Mouse (Mus musculus): Measurements from ENCODE around the gene Hcn4. TPM values are rescaled to one million over a fixed set of nuclear protein-coding genes. Genes with fewer than 3 reads are reported as not detected.

Gene Hcn4
- polyA plus RNA-seq, 1 experiment from 2014 or later, result 1.3 TPM

GRCm38 (mm10) chr9:58891840-58892640 lies 68.8 kb downstream of the Hcn4 start:
- no peak overlapping the region for H3K9ac ChIP-seq (ENCODE audit: low read length)
- ATAC-seq (ENCODE audit: low FRiP score) (no peak), DNase-seq (ENCODE audit: low spot score, missing footprints) (peak; percentile 57)
- no peaks in the 10 kb centered on the region for H3K27me3 ChIP-seq (ENCODE audit: control insufficient read depth, insufficient read depth, low read length)
- no peaks in the 10 kb centered on the region for H3K4me1 ChIP-seq (ENCODE audit: control insufficient read depth, insufficient read depth, low read length)
- WGBS, result 96% methylated on average over 6 of the region's 6 CpGs
- H3K9me3 ChIP-seq (ENCODE audit: control insufficient read depth, low read length), result no peaks in the 10 kb centered on the region
- no peak overlapping the region for H3K4me3 ChIP-seq (ENCODE audit: low read depth, low read length)
- H3K4me2 ChIP-seq, result no peak overlapping the region
- peaks cover 18% of the 10 kb centered on the region for H3K36me3 ChIP-seq (ENCODE audit: control insufficient read depth, insufficient read depth, low read length)
- H3K27ac ChIP-seq (ENCODE audit: low read depth, low read length), result no peak overlapping the region

- no peak overlapping the region for H3K27ac ChIP-seq (ENCODE audit: low read depth, low read length)
- ATAC-seq (ENCODE audit: low FRiP score), result no peak
- H3K4me1 ChIP-seq (ENCODE audit: control insufficient read depth, insufficient read depth, low read length), result no peaks in the 10 kb centered on the region
- H3K27me3 ChIP-seq (ENCODE audit: control insufficient read depth, insufficient read depth, low read length), result no peaks in the 10 kb centered on the region
- no peaks in the 10 kb centered on the region for H3K36me3 ChIP-seq (ENCODE audit: control insufficient read depth, insufficient read depth, low read length)
- H3K9ac ChIP-seq (ENCODE audit: low read length), result no peak overlapping the region
- no peak overlapping the region for H3K4me3 ChIP-seq (ENCODE audit: low read depth, low read length)
- DNase-seq (ENCODE audit: low spot score, missing footprints), result no peak
- no peak overlapping the region for H3K4me2 ChIP-seq
- no peaks in the 10 kb centered on the region for H3K9me3 ChIP-seq (ENCODE audit: control insufficient read depth, low read length)
These were observed 76.4 kb downstream of the Hcn4 start for GRCm38 (mm10) chr9:58899602-58900001.

- DNase-seq (ENCODE audit: low spot score, missing footprints) (peak; percentile 95), ATAC-seq (ENCODE audit: low FRiP score) (no peak)
- Histone ChIP-seq H3K36me3 (ENCODE audit: control insufficient read depth, insufficient read depth, low read length) (no peaks in the 10 kb centered on the region), H3K27ac (ENCODE audit: low read depth, low read length) (no peak overlapping the region), H3K27me3 (ENCODE audit: control insufficient read depth, insufficient read depth, low read length) (no peaks in the 10 kb centered on the region), H3K4me1 (ENCODE audit: control insufficient read depth, insufficient read depth, low read length) (no peaks in the 10 kb centered on the region), H3K9ac (ENCODE audit: low read length) (no peak overlapping the region), H3K9me3 (ENCODE audit: control insufficient read depth, low read length) (no peaks in the 10 kb centered on the region), H3K4me3 (ENCODE audit: low read depth, low read length) (no peak overlapping the region), H3K4me2 (no peak overlapping the region)
- 67% methylated on average over 6 of the region's 6 CpGs for WGBS
These were observed 79.8 kb downstream of the Hcn4 start for GRCm38 (mm10) chr9:58902869-58903585.

Other genes starting within 250 kb of the Hcn4 start
- 60.7 and 66.1 TPM in 2 replicates for gene Nptn, start 241.2 kb upstream of the Hcn4 start, polyA plus RNA-seq (2014; fragmentation: Nextera tagmentation; extraction: Ambion mirVana)
- 1.0 and 2.7 TPM in 2 replicates for gene Rec114, start 79.4 kb upstream of the Hcn4 start, polyA plus RNA-seq (2014; fragmentation: Nextera tagmentation; extraction: Ambion mirVana)
- 39.6 and 39.7 TPM in 2 replicates for gene Neo1, start 213.0 kb downstream of the Hcn4 start, polyA plus RNA-seq (2014; fragmentation: Nextera tagmentation; extraction: Ambion mirVana)